Mouse (Mus musculus) thymus, adult 2 months (tissue): Measurements from ENCODE around the gene Elovl3. TPM values are rescaled to one million over a fixed set of nuclear protein-coding genes. Genes with fewer than 3 reads are reported as not detected.

Experiments used
- DNase-seq: peaks from one replicate; pipeline ENCODE4 v3.0.0; 2021
- H3K27ac ChIP-seq: fragments of 200-500 bp; 2 replicates; pipeline ENCODE4 v1.5.1; 2012; ENCODE audit warnings: low read length, control low read depth; ENCODE audit not compliant: control insufficient read depth, insufficient read depth
- H3K27me3 ChIP-seq: fragments of 200-500 bp; 2 replicates; pipeline ENCODE4 v1.6.1; 2012; ENCODE audit warnings: mild to moderate bottlenecking, low read length, moderate library complexity, mixed read lengths; ENCODE audit not compliant: control insufficient read depth, insufficient read depth
- H3K36me3 ChIP-seq: fragments of 200-500 bp; 2 replicates; pipeline ENCODE4 v1.6.1; 2012; ENCODE audit warnings: mild to moderate bottlenecking, low read length, moderate library complexity; ENCODE audit not compliant: control insufficient read depth, insufficient read depth
- H3K4me1 ChIP-seq: fragments of 200-500 bp; replicated peaks from 2 replicates; pipeline ENCODE4 v1.6.1; 2012; ENCODE audit warnings: low read length; ENCODE audit not compliant: control insufficient read depth, insufficient read depth
- H3K4me3 ChIP-seq: fragments of 200-500 bp; 2 replicates; pipeline ENCODE4 v1.5.1; 2012; ENCODE audit warnings: mild to moderate bottlenecking, low read length, control low read depth, moderate library complexity; ENCODE audit not compliant: control insufficient read depth, insufficient read depth
- CTCF ChIP-seq: fragments of 200-500 bp; IDR thresholded peaks from 2 replicates; pipeline ENCODE4 v1.5.1; 2012; ENCODE audit warnings: mild to moderate bottlenecking, control low read depth, low read length, moderate library complexity, borderline replicate concordance; ENCODE audit not compliant: control insufficient read depth, poor library complexity, insufficient read depth; ENCODE audit errors: extremely low read depth
- POLR2A ChIP-seq: fragments of 200-500 bp; IDR thresholded peaks from 2 replicates; pipeline ENCODE4 v1.6.1; 2012; ENCODE audit warnings: mild to moderate bottlenecking, low read length, control low read depth, moderate library complexity; ENCODE audit not compliant: control insufficient read depth, poor library complexity, insufficient read depth; ENCODE audit errors: extremely low read depth
- WGBS: fragments of 180-500 bp; shearing (Covaris S2); methylation state at CpG from one replicate; pipeline ENCODE4 v1.1.7; 2018; 5-methylcytosine and 5-hydroxymethylcytosine counted together
- polyA plus RNA-seq: library from polyadenylated mRNA; depleted of rRNA; stranded (reverse); fragments of >200 nt; gene quantifications from 2 replicates; pipeline ENCODE4 v1.2.3, GENCODE M21; 2012; rRNA removed

The Elovl3 gene
- polyA plus RNA-seq, 1 experiment = 0.31 TPM

DNA sequence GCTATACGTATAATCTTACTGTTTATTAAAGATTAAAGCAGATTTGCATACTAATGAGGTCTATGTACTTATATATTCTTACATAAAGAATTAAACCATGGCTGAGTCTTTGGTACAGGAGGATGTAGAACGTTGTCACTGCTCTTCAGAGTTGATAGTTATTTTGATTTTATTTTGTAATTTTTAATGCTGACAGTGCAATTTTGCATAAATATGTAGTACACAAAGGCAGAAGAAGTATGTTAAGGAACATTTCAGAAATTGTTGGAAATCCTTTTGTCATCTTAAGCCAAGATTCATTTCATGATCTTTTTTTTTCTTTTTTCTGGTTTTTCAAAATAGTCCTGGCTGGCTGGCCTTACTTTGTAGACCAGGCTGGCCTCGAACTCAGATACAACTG, 37.7 kb downstream of the Elovl3 start:
- 95% methylated on average over 3 of the region's 3 CpGs for WGBS
- no peak for DNase-seq
- Histone ChIP-seq H3K27ac (no peak overlapping the region), H3K4me1 (no peaks in the 10 kb centered on the region), H3K27me3 (no peaks in the 10 kb centered on the region), H3K4me3 (no peak overlapping the region), H3K36me3 (peaks cover 18% of the 10 kb centered on the region; the same call in 1 of the 2 replicates)
- TF ChIP-seq POLR2A (no peak), CTCF (no peak)

DNA sequence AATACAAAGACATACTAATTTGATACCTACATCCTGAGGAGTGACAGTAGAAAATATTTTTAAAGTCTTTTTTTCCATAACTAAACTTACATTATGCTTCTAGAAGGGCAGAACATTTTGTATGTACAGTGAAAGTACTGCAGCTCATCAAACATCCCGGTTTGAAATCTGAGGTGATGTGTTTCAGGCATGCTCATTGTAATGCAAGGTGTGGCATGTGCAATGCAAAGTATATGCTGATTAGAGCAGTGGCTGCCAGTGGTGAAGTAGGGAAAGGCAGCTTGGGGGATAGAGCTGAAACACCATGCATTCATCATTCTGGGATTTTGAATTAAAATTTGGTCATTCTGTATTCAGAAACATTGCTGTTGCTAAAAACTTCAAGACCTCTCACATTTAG, 38.2 kb downstream of the Elovl3 start:
- no peaks in the 10 kb centered on the region for H3K4me1 ChIP-seq
- DNase-seq = no peak
- H3K4me3 ChIP-seq = no peak overlapping the region
- TF ChIP-seq CTCF (no peak), POLR2A (no peak)
- peaks cover 13% of the 10 kb centered on the region; the same call in 1 of the 2 replicates for H3K36me3 ChIP-seq
- WGBS = 91% methylated on average over 1 of the region's 1 CpGs
- H3K27me3 ChIP-seq = no peaks in the 10 kb centered on the region
- no peak overlapping the region for H3K27ac ChIP-seq

DNA sequence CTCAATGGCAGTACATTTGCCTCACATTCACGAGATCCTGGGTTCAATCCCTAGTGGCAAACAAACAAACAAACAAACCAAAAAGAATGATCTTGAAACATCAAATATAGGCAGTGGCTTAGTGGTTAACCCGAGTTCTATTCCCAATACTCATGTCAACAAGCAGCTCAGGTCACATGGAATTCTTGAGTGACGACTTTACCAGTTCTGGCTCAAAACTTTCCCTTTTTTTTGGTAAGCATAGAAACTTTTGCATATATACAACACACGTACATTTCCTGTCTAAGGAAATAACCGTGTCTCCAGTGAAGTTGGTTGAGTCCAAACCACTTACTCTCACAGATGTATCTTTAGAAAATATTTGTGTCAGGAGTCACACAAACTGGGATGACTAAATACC, 40.8 kb downstream of the Elovl3 start:
- H3K27ac ChIP-seq = no peak overlapping the region
- H3K4me3 ChIP-seq = no peak overlapping the region
- WGBS = 69% methylated on average over 5 of the region's 5 CpGs
- H3K36me3 ChIP-seq = peaks cover 7% of the 10 kb centered on the region; the same call in 1 of the 2 replicates
- no peaks in the 10 kb centered on the region for H3K4me1 ChIP-seq
- TF ChIP-seq POLR2A (no peak), CTCF (no peak)
- DNase-seq = no peak
- H3K27me3 ChIP-seq = no peaks in the 10 kb centered on the region

DNA sequence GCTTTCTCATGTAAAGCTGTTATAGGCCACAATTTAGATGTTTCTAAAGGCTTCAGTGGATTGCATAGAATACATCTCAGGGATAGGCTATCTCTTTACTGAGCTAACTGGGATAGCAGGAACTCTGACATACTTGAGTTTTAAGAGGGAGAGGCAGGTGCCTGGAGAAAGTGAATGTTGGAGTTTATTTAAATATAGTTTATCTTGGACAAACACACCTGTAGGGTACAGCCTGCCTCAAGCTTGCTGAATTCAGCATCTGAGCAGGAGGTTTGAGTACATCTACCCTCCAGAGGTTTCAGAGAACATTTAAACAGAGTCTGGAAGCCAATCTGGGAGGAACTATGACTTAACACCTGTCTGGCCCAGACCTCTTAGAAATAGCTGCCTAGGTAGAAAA, 43.5 kb downstream of the Elovl3 start:
- H3K4me3 ChIP-seq = no peak overlapping the region
- peaks cover 7% of the 10 kb centered on the region; the same call in 1 of the 2 replicates for H3K36me3 ChIP-seq
- DNase-seq = no peak
- H3K4me1 ChIP-seq = no peaks in the 10 kb centered on the region
- H3K27ac ChIP-seq = no peak overlapping the region
- H3K27me3 ChIP-seq = no peaks in the 10 kb centered on the region
- TF ChIP-seq POLR2A (no peak), CTCF (no peak)

DNA sequence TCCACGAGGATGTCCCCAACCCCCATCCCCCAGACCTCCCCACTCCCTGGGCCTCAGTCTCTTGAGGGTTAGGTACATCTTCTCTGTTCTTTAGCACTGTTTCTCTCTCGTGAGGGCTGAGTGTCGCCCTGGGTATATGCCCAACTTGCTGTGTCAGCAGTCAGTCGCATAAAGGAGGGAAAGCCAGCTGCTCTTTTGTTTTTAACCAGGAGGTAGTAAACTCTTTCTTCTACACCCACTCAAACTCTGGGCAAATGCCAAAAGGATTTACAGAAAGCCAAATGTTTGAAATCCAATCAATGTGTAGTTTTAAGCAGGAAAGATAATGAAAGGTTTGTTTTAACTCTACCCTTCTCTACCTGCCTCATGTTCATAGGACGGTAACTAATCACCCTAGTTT, 45.3 kb downstream of the Elovl3 start:
- no peaks in the 10 kb centered on the region for H3K27me3 ChIP-seq

DNA sequence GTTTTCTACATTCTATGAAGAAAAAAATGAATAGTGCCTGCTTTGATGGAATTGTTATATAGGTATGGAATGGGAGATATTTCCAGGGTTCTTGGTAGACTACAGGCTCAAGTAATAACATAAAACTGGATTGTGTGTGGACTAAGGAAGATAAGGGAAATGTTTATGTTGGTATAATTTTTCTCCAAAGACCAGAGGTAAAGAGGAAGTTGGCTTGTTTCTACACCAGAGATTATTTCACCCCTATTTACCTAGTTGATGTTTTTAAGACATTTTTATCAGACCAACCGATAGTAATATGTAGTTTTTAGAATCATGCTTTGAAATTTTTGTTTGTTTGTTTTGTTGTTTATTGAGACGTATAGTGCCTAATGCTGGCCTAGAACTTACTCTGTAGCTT, 48.6 kb downstream of the Elovl3 start:
- H3K4me1 ChIP-seq = no peaks in the 10 kb centered on the region
- H3K27me3 ChIP-seq = no peaks in the 10 kb centered on the region
- no peak for DNase-seq
- H3K27ac ChIP-seq = no peak overlapping the region
- no peak overlapping the region for H3K4me3 ChIP-seq
- no peak for TF ChIP-seq POLR2A
- no peak for TF ChIP-seq CTCF
- 93% methylated on average over 2 of the region's 2 CpGs for WGBS
- H3K36me3 ChIP-seq = no peaks in the 10 kb centered on the region

More for the DNA sequence above, 45.3 kb downstream of the Elovl3 start:
- H3K4me1 ChIP-seq = no peaks in the 10 kb centered on the region
- H3K4me3 ChIP-seq = no peak overlapping the region
- no peak for TF ChIP-seq CTCF
- TF ChIP-seq POLR2A = no peak
- no peak overlapping the region for H3K27ac ChIP-seq
- H3K36me3 ChIP-seq = no peaks in the 10 kb centered on the region
- no peak for DNase-seq
- 83% methylated on average over 5 of the region's 5 CpGs for WGBS

DNA sequence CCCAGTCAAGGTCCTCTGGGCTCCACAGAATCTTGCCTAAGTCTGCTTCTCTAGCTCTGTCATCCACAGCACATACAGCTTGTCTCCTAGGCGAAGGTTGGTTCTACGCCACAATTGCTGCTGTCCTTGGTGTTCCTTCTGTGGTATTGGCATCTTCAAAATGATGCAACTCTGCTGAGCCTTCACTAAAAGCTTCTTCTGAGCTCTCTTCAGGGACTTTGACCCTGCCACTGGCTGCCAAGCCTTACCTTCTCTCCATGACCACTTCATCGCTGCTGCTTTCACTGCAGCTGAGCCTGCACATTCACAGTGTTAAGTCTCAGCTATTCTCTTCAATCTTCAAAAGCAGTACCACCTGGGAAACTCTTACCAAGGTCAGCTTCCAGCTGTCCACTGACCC, 50.5 kb downstream of the Elovl3 start:
- TF ChIP-seq POLR2A (no peak), CTCF (no peak)
- Histone ChIP-seq H3K4me3 (no peak overlapping the region), H3K27ac (no peak overlapping the region), H3K27me3 (no peaks in the 10 kb centered on the region), H3K36me3 (no peaks in the 10 kb centered on the region), H3K4me1 (peaks cover 5% of the 10 kb centered on the region)
- WGBS = 97% methylated on average over 3 of the region's 3 CpGs
- no peak for DNase-seq

Other genes starting within 250 kb of the Elovl3 start
- 10.9 and 11.2 TPM in 2 replicates for gene Armh3, start 133.4 kb upstream of the Elovl3 start, polyA plus RNA-seq
- gene Hps6, start 128.4 kb upstream of the Elovl3 start, polyA plus RNA-seq = 9.4 and 11.9 TPM in 2 replicates
- gene Pprc1, start 87.0 kb upstream of the Elovl3 start, polyA plus RNA-seq = 42.8 and 44.1 TPM in 2 replicates
- gene Ldb1, start 86.7 kb upstream of the Elovl3 start, polyA plus RNA-seq = 699 and 772 TPM in 2 replicates
- 19.5 and 23.3 TPM in 2 replicates for gene Nolc1, start 56.0 kb upstream of the Elovl3 start, polyA plus RNA-seq
- 0.17 and 0.24 TPM in 2 replicates for gene Pitx3, start 16.4 kb downstream of the Elovl3 start, polyA plus RNA-seq
- gene Gbf1, start 20.6 kb downstream of the Elovl3 start, polyA plus RNA-seq = 113 and 120 TPM in 2 replicates
- 107 and 122 TPM in 2 replicates for gene Nfkb2, start 172.4 kb downstream of the Elovl3 start, polyA plus RNA-seq
- 1.5 and 1.6 TPM in 2 replicates for gene Psd, start 195.3 kb downstream of the Elovl3 start, polyA plus RNA-seq
- 13.5 and 15.2 TPM in 2 replicates for gene Fbxl15, start 196.3 kb downstream of the Elovl3 start, polyA plus RNA-seq
- 85.4 and 105 TPM in 2 replicates for gene Cuedc2, start 206.8 kb downstream of the Elovl3 start, polyA plus RNA-seq
- gene Mfsd13a, start 209.2 kb downstream of the Elovl3 start, polyA plus RNA-seq = 16.8 and 20.6 TPM in 2 replicates
- 0.38 and 0.43 TPM in 2 replicates for gene 2310034G01Rik, start 218.4 kb downstream of the Elovl3 start, polyA plus RNA-seq